Mouse (Mus musculus) spleen, adult 2 months (tissue): ENCODE results near the gene Rho. TPM values are rescaled to one million over a fixed set of nuclear protein-coding genes. Genes with fewer than 3 reads are reported as not detected.

Experiments used
- DNase-seq, 2 experiments: peaks; one replicate each; pipeline versions ENCODE4 v3.0.0 to v3.0.0-alpha.2; 2012 to 2021; ENCODE audit warnings: low spot score in 2 of 2, low read depth in 1 of 2
- H3K27ac ChIP-seq: fragments of 200-500 bp; 2 replicates; pipeline ENCODE4 v1.5.1; 2012; ENCODE audit warnings: low read length, inconsistent platforms; ENCODE audit not compliant: insufficient read depth
- H3K27me3 ChIP-seq: fragments of 200-500 bp; 2 replicates; pipeline ENCODE4 v1.6.1; 2012; ENCODE audit warnings: mild to moderate bottlenecking, moderate library complexity, low read length, inconsistent platforms; ENCODE audit not compliant: control insufficient read depth, insufficient read depth
- H3K36me3 ChIP-seq: fragments of 200-500 bp; 2 replicates; pipeline ENCODE4 v1.6.1; 2012; ENCODE audit warnings: mild to moderate bottlenecking, low read length, inconsistent platforms; ENCODE audit not compliant: control insufficient read depth, insufficient read depth
- H3K4me1 ChIP-seq: fragments of 200-500 bp; 2 replicates; pipeline ENCODE4 v1.6.1; 2011; ENCODE audit warnings: inconsistent platforms; ENCODE audit not compliant: control insufficient read depth, insufficient read depth, insufficient read length
- H3K4me3 ChIP-seq: fragments of 200-500 bp; 2 replicates; pipeline ENCODE4 v1.5.1; 2011; ENCODE audit warnings: mild to moderate bottlenecking, inconsistent platforms; ENCODE audit not compliant: insufficient read depth, insufficient read length; ENCODE audit errors: extremely low read depth
- CTCF ChIP-seq: fragments of 200-500 bp; IDR thresholded peaks from 2 replicates; pipeline ENCODE4 v1.5.1; 2011; ENCODE audit warnings: mild to moderate bottlenecking, inconsistent platforms; ENCODE audit not compliant: insufficient read depth, insufficient read length, insufficient replicate concordance; ENCODE audit errors: extremely low read depth
- POLR2A ChIP-seq: fragments of 200-500 bp; IDR thresholded peaks from 2 replicates; pipeline ENCODE4 v1.6.1; 2011; ENCODE audit warnings: low read depth, low read length, inconsistent platforms
- WGBS: fragments of 180-500 bp; shearing (Covaris S2); methylation state at CpG from one replicate; pipeline ENCODE4 v1.1.7; 2018; 5-methylcytosine and 5-hydroxymethylcytosine counted together
- polyA plus RNA-seq: library from polyadenylated mRNA; depleted of rRNA; stranded (reverse); fragments of >200 nt; gene quantifications from 2 replicates; pipeline ENCODE4 v1.2.3, GENCODE M21; 2012; rRNA removed

Gene Rho
- polyA plus RNA-seq, 1 experiment: 0.37 TPM

GRCm38 (mm10) chr6:115989032-115989431 is 57.5 kb downstream of the Rho start:
- Histone ChIP-seq H3K4me3 (no peak overlapping the region), H3K27ac (0 out of 2 replicates have a peak overlapping the region, but pooled peaks have one; percentile 1), H3K4me1 (peaks cover 41% of the 10 kb centered on the region), H3K36me3 (no peaks in the 10 kb centered on the region), H3K27me3 (peaks cover 7% of the 10 kb centered on the region)
- DNase-seq: no peak
- whole genome bisulfite sequencing: 35% methylated on average over 5 of the region's 5 CpGs
- no peak for TF ChIP-seq CTCF
- no peak for TF ChIP-seq POLR2A

GRCm38 (mm10) chr6:115989607-115990006 is 58.1 kb downstream of the Rho start:
- no peak for DNase-seq
- 21% methylated on average over 4 of the region's 4 CpGs for WGBS
- no peaks in the 10 kb centered on the region for H3K36me3 ChIP-seq
- H3K4me3 ChIP-seq: no peak overlapping the region
- peaks cover 46% of the 10 kb centered on the region for H3K4me1 ChIP-seq
- H3K27ac ChIP-seq: 0 out of 2 replicates have a peak overlapping the region, but pooled peaks have one; percentile 7
- peaks cover 11% of the 10 kb centered on the region for H3K27me3 ChIP-seq
- TF ChIP-seq POLR2A (no peak), CTCF (no peak)

Other genes starting within 250 kb of the Rho start
- 10.2 and 10.4 TPM in 2 replicates for gene Tmem40, start 169.3 kb upstream of the Rho start, polyA plus RNA-seq
- 3.4 and 4.8 TPM in 2 replicates for gene Cand2, start 157.2 kb upstream of the Rho start, polyA plus RNA-seq
- 463 and 551 TPM in 2 replicates for gene Rpl32, start 123.0 kb upstream of the Rho start, polyA plus RNA-seq
- 0.06 and 0.15 TPM in 2 replicates for gene Efcab12, start 93.3 kb upstream of the Rho start, polyA plus RNA-seq
- 3.2 and 3.5 TPM in 2 replicates for gene Mbd4, start 78.4 kb upstream of the Rho start, polyA plus RNA-seq
- 4.5 and 4.6 TPM in 2 replicates for gene Ift122, start 78.3 kb upstream of the Rho start, polyA plus RNA-seq
- not detected in 2 replicates for gene H1foo, start 13.2 kb downstream of the Rho start, polyA plus RNA-seq
- gene Plxnd1, start 63.3 kb downstream of the Rho start, polyA plus RNA-seq: 66.1 and 87.2 TPM in 2 replicates